Mouse (Mus musculus) stomach, postnatal 0 days (tissue): Measurements from ENCODE around the gene Foxe1.

ENCODE experiments used
- CTCF ChIP-seq: IDR thresholded peaks from 2 replicates; pipeline ENCODE4 v1.5.1; 2016; ENCODE audit warnings: antibody characterized with exemption, low read depth, mild to moderate bottlenecking, moderate library complexity
- EP300 ChIP-seq: optimal IDR thresholded peaks from 2 replicates; pipeline ENCODE3; 2016; ENCODE audit warnings: antibody characterized with exemption

GRCm38 (mm10) chr4:46374455-46374854 is 31.0 kb downstream of the Foxe1 start:
- peak; percentile 66 for TF ChIP-seq CTCF
- TF ChIP-seq EP300 = no peak
